Mouse (Mus musculus) hindbrain, embryonic 13.5 days (tissue): ENCODE measurements around the gene D130040H23Rik. TPM values are rescaled to one million over a fixed set of nuclear protein-coding genes. Genes with fewer than 3 reads are reported as not detected.
"Not testable (repeated sequence)": the region's sequence is repeated elsewhere in the genome, so short reads cannot be mapped to it uniquely, and the experiment has no call there.

Source experiments
- ATAC-seq: fragments of 200-750 bp; cut with Nextera tagmentation; 2 replicates; pipeline ENCODE4 v1.8.0; 2017; ENCODE audit warnings: moderate TSS enrichment; ENCODE audit not compliant: low FRiP score
- H3K27ac ChIP-seq: fragments of 300-500 bp; sonication (generic); 2 replicates; pipeline ENCODE4 v1.5.1; 2015; ENCODE audit warnings: inconsistent platforms, mild to moderate bottlenecking, moderate library complexity
- H3K27me3 ChIP-seq: fragments of 300-500 bp; sonication (generic); 2 replicates; pipeline ENCODE4 v1.6.1; 2015; ENCODE audit warnings: mild to moderate bottlenecking, inconsistent platforms
- H3K36me3 ChIP-seq: fragments of 300-500 bp; sonication (generic); 2 replicates; pipeline ENCODE4 v1.6.1; 2015; ENCODE audit warnings: mild to moderate bottlenecking, inconsistent platforms
- H3K4me1 ChIP-seq: fragments of 300-500 bp; sonication (generic); replicated peaks from 2 replicates; pipeline ENCODE4 v1.6.1; 2015; ENCODE audit warnings: inconsistent platforms
- H3K4me2 ChIP-seq: fragments of 300-500 bp; sonication (generic); 2 replicates; pipeline ENCODE4 v1.6.1; 2015; ENCODE audit warnings: inconsistent platforms, mild to moderate bottlenecking, moderate library complexity
- H3K4me3 ChIP-seq: fragments of 300-500 bp; sonication (generic); 2 replicates; pipeline ENCODE4 v1.5.1; 2015; ENCODE audit warnings: mild to moderate bottlenecking, inconsistent platforms
- H3K9ac ChIP-seq: fragments of 300-500 bp; sonication (generic); 2 replicates; pipeline ENCODE4 v1.6.1; 2015; ENCODE audit warnings: mild to moderate bottlenecking, inconsistent platforms
- H3K9me3 ChIP-seq: fragments of 300-500 bp; sonication (generic); 2 replicates; pipeline ENCODE4 v1.6.1; 2016; ENCODE audit warnings: inconsistent platforms
- WGBS: fragments of 180-500 bp; shearing (Covaris S2); methylation state at CpG from one replicate; pipeline ENCODE4 v1.1.7; 2015; 5-methylcytosine and 5-hydroxymethylcytosine counted together
- polyA plus RNA-seq: library from polyadenylated mRNA; unstranded; fragments of >200 nt; fragmentation: Nextera tagmentation; extraction: Ambion mirVana; gene quantifications from 2 replicates; pipeline ENCODE4 v1.2.1, GENCODE M21; 2015

D130040H23Rik gene
- polyA plus RNA-seq: 10.8 TPM in 2 replicates

- peak within 1 kb of the TSS; percentile 94 for H3K27ac ChIP-seq
- peaks cover 20% of the 10 kb centered on the region for H3K36me3 ChIP-seq
- peaks cover 17% of the 10 kb centered on the region for H3K4me1 ChIP-seq
- WGBS: 8% methylated on average over 12 of the region's 12 CpGs
- peaks cover 17% of the 10 kb centered on the region for H3K9me3 ChIP-seq
- H3K9ac ChIP-seq: peak within 1 kb of the TSS; percentile 84
- peak; percentile 100 for ATAC-seq
- H3K4me3 ChIP-seq: peak within 1 kb of the TSS; percentile 59
- peak within 1 kb of the TSS; percentile 53 for H3K4me2 ChIP-seq
- H3K27me3 ChIP-seq: no peaks in the 10 kb centered on the region
Observed at GRCm38 (mm10) chr8:69270386-69271202, at the start of gene D130040H23Rik. D130040H23Rik (plus strand) TSS chr8:69271080.

- H3K4me1 ChIP-seq: no peaks in the 10 kb centered on the region
- no peak overlapping the region for H3K4me3 ChIP-seq
- no peak overlapping the region for H3K27ac ChIP-seq
- ATAC-seq: no peak
- no peak overlapping the region for H3K4me2 ChIP-seq
- H3K9me3 ChIP-seq: peaks cover 5% of the 10 kb centered on the region; the same call in 1 of the 2 replicates
- H3K9ac ChIP-seq: no peak overlapping the region
- H3K27me3 ChIP-seq: no peaks in the 10 kb centered on the region
- WGBS: 90% methylated on average over 2 of the region's 2 CpGs
- H3K36me3 ChIP-seq: no peaks in the 10 kb centered on the region
Observed at GRCm38 (mm10) chr8:69242541-69242940, 28.3 kb upstream of the D130040H23Rik start.

DNA sequence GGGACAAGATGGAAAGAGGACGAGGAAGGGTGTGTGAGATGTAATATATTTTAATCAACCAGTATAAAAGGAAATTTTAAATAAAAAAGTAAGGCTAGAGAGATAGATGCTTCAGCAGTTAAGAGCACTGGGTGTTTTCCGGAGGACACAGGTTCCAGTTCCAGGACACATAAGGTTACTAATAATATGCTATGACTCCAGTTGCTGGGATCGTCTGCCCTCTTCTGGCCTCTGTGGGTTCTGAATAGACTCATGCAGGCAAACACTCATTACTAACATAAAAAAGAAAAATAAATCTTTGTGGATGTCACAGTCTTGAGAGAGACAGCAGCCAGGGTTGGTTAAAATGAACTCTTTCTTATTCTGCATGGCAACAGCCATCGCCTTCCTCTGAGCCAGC lies 2.4 kb upstream of the D130040H23Rik start:
- ATAC-seq: no peak
- WGBS: 56% methylated on average over 4 of the region's 4 CpGs
- Histone ChIP-seq H3K9me3 (no peaks in the 10 kb centered on the region), H3K36me3 (no peaks in the 10 kb centered on the region), H3K4me2 (no peak overlapping the region), H3K27ac (no peak overlapping the region), H3K4me3 (no peak overlapping the region), H3K9ac (no peak overlapping the region), H3K4me1 (peaks cover 17% of the 10 kb centered on the region), H3K27me3 (no peaks in the 10 kb centered on the region)

DNA sequence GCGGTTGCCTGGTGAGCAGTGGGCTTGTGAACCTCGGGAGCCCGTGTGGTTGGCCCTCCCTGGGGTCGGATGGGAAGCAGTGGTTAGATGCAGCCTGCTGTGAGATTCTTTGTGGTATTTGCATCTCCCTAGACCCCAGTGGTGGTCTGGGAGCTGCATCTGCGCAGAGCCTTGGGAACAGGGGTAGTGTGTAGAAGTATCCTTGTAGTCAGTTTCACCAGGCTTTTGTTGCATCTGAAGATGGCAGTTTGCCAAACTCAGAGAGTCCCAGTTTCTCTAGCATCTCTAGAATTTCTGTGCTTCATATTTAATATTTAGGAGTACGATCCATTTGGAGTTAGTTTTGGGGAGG lies 299 bp downstream of the D130040H23Rik start:
- Histone ChIP-seq H3K4me3 (peak overlapping the region; percentile 59), H3K9me3 (peaks cover 21% of the 10 kb centered on the region), H3K4me2 (peak overlapping the region; percentile 53), H3K27ac (peak overlapping the region; percentile 94), H3K36me3 (peaks cover 24% of the 10 kb centered on the region), H3K4me1 (peaks cover 17% of the 10 kb centered on the region), H3K27me3 (no peaks in the 10 kb centered on the region), H3K9ac (peak overlapping the region; percentile 84)
- peak; percentile 94 for ATAC-seq
- whole genome bisulfite sequencing: 18% methylated on average over 6 of the region's 6 CpGs

- Histone ChIP-seq H3K4me1 (peaks cover 17% of the 10 kb centered on the region), H3K27ac (no peak overlapping the region), H3K4me3 (no peak overlapping the region), H3K36me3 (peaks cover 29% of the 10 kb centered on the region), H3K9ac (no peak overlapping the region), H3K27me3 (no peaks in the 10 kb centered on the region), H3K4me2 (no peak overlapping the region), H3K9me3 (peaks cover 31% of the 10 kb centered on the region)
- WGBS: 90% methylated on average over 6 of the region's 6 CpGs
- ATAC-seq: no peak
Observed at GRCm38 (mm10) chr8:69272435-69272834, 1.6 kb downstream of the D130040H23Rik start.

GRCm38 (mm10) chr8:69324771-69325170 lies 53.9 kb downstream of the D130040H23Rik start:
- 86% methylated on average over 2 of the region's 2 CpGs for WGBS
- H3K4me2 ChIP-seq: no peak overlapping the region
- no peak overlapping the region for H3K27ac ChIP-seq
- H3K36me3 ChIP-seq: peaks cover 5% of the 10 kb centered on the region
- no peak overlapping the region for H3K9ac ChIP-seq
- H3K4me1 ChIP-seq: no peaks in the 10 kb centered on the region
- H3K9me3 ChIP-seq: peaks cover 4% of the 10 kb centered on the region
- no peak for ATAC-seq
- no peaks in the 10 kb centered on the region for H3K27me3 ChIP-seq
- no peak overlapping the region for H3K4me3 ChIP-seq

DNA sequence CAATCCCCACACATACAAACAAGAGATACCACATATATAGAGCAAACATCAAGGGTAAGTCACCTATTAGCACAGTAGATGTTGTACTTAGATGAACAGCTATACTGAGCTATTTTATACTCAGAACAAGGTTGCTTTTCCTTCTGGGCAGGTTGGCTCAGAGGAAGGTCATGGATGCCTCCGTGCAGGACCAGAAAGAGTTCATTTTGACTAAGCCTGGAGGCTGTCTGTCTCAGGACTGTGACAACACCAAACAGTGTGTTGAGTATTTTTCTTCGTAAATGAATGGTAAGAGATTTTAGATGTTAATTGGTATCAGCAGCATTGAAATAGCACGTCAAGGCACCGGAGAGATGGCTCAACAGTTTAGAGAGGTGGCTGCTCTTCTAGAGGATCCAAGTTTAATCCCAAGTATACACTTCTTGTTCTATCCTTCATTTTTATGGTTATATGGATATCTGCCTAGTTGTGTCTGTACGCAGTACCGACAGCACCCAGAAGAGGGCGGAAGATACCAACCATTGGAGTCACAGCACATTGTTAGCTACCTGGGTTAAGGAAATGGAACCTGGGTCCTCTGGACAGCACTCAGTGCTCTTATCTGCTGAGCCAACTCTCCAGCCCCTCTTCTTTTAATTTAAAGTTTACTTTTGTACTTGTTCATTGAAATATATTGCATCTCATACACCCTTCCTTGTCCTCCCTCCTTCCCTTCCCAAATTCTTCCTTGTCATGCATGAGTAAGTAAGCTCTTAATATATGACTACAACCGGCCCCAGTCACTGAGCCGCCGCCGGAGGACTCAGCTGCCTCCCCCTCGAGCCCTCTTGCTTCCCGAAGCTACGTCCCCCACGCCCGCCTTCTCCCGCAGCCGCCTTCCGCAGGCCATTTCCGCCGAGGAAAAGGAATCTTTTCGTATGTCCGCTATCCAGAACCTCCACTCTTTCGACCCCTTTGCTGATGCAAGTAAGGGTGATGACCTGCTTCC lies 57.7 kb downstream of the D130040H23Rik start:
- peak; percentile 93 for ATAC-seq
- no peaks in the 10 kb centered on the region for H3K27me3 ChIP-seq
- H3K4me2 ChIP-seq: peak overlapping the region; percentile 58
- 11% methylated on average over 24 of the region's 24 CpGs for WGBS
- no peaks in the 10 kb centered on the region for H3K36me3 ChIP-seq
- H3K9ac ChIP-seq: peak overlapping the region; percentile 67
- no peak overlapping the region for H3K27ac ChIP-seq
- H3K4me3 ChIP-seq: peak overlapping the region; percentile 36
- no peaks in the 10 kb centered on the region for H3K4me1 ChIP-seq
- H3K9me3 ChIP-seq: no peaks in the 10 kb centered on the region

GRCm38 (mm10) chr8:69329289-69329688 lies 58.4 kb downstream of the D130040H23Rik start:
- Histone ChIP-seq H3K4me2 (peak overlapping the region; percentile 58), H3K9ac (peak overlapping the region; percentile 67), H3K4me3 (peak overlapping the region; percentile 36)
- H3K27me3 ChIP-seq, H3K9me3 ChIP-seq, H3K27ac ChIP-seq, ATAC-seq, H3K4me1 ChIP-seq, H3K36me3 ChIP-seq: not testable (repeated sequence)
- WGBS: 71% methylated on average over 6 of the region's 6 CpGs

Other genes starting within 250 kb of the D130040H23Rik start
- 12.4 and 12.8 TPM in 2 replicates for gene Zfp930, start 62.0 kb upstream of the D130040H23Rik start, polyA plus RNA-seq
- gene Gm9495, start 182.5 kb downstream of the D130040H23Rik start, polyA plus RNA-seq: 0.08 TPM in 1 of 2 replicates, not detected in the other